Mouse (Mus musculus) megakaryocyte, embryonic 14.5 days (primary cell): ENCODE measurements around the gene Sri. TPM values are rescaled to one million over a fixed set of nuclear protein-coding genes. Genes with fewer than 3 reads are reported as not detected.
"Not testable (repeated sequence)": the region's sequence is repeated elsewhere in the genome, so short reads cannot be mapped to it uniquely, and the experiment has no call there.

Source experiments
- H3K27me3 ChIP-seq: replicated peaks from 2 replicates; pipeline ENCODE3; 2012; ENCODE audit warnings: inconsistent platforms
- H3K36me3 ChIP-seq: replicated peaks from 2 replicates; pipeline ENCODE3; 2012; ENCODE audit warnings: low read length, inconsistent platforms, mixed read lengths
- H3K4me1 ChIP-seq: 2 replicates; pipeline ENCODE4 v1.6.1; 2012; ENCODE audit warnings: inconsistent platforms
- H3K4me3 ChIP-seq: replicated peaks from 2 replicates; pipeline ENCODE3; 2012; ENCODE audit warnings: moderate library complexity, mild to moderate bottlenecking, inconsistent platforms
- H3K9me3 ChIP-seq: 2 replicates; pipeline ENCODE4 v1.6.1; 2012; ENCODE audit warnings: inconsistent platforms
- FLI1 ChIP-seq: IDR thresholded peaks from 2 replicates; pipeline ENCODE4 v1.6.1; 2012; ENCODE audit warnings: low read length, inconsistent platforms, mixed read lengths
- GATA1 ChIP-seq: IDR thresholded peaks from 3 replicates; pipeline ENCODE4 v1.6.1; 2012; ENCODE audit warnings: mixed read lengths, low read length, inconsistent platforms, borderline replicate concordance
- polyA plus RNA-seq: library from polyadenylated mRNA; stranded (reverse); fragments of >175 nt; gene quantifications from 2 replicates; pipeline ENCODE4 v1.2.3, GENCODE M21; 2012; ENCODE audit warnings: low replicate concordance; ENCODE audit not compliant: insufficient read depth

The Sri gene
- 64.1 and 457 TPM in 2 replicates for polyA plus RNA-seq

DNA sequence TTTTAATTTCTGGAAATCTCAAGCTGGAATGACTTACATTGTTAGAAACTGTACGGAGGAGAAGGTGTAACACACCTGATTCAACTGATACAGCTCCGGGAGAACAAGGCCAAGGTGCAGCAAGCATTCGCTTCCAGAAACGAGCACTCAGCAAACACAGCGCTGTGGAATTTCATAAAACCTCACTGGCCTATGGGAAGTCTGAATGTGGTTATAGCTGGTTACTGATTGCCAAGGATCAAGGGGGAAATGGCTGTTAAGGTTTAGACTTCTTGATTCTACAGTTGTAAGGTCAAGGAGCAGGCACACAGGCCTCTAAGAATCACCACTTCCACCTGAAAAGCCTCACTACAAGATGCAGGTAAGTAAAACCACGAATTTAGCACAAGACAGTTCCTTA is at the start of gene Sri:
Sri (plus strand) TSS at position 224 of the 400 bp plus-strand sequence.
- no peak for TF ChIP-seq FLI1
- no peak for TF ChIP-seq GATA1
- Histone ChIP-seq H3K4me3 (no peak within 1 kb of the TSS), H3K36me3 (no peaks in the 10 kb centered on the region), H3K4me1 (peaks cover 4% of the 10 kb centered on the region), H3K27me3 (no peaks in the 10 kb centered on the region), H3K9me3 (no peaks in the 10 kb centered on the region)

GRCm38 (mm10) chr5:7996401-7997044 is 49.4 kb upstream of the Sri start:
- TF ChIP-seq GATA1 (no peak), FLI1 (no peak)
- no peaks in the 10 kb centered on the region for H3K27me3 ChIP-seq
- no peak overlapping the region for H3K4me3 ChIP-seq
- H3K36me3 ChIP-seq = no peaks in the 10 kb centered on the region
- H3K4me1 ChIP-seq = peaks cover 8% of the 10 kb centered on the region; the same call in 1 of the 2 replicates
- H3K9me3 ChIP-seq = no peaks in the 10 kb centered on the region

GRCm38 (mm10) chr5:7997086-7997485 is 48.8 kb upstream of the Sri start:
- Histone ChIP-seq H3K4me1 (peaks cover 8% of the 10 kb centered on the region; the same call in 1 of the 2 replicates), H3K4me3 (no peak overlapping the region), H3K27me3 (no peaks in the 10 kb centered on the region), H3K36me3 (no peaks in the 10 kb centered on the region), H3K9me3 (no peaks in the 10 kb centered on the region)
- TF ChIP-seq GATA1 (no peak), FLI1 (no peak)

DNA sequence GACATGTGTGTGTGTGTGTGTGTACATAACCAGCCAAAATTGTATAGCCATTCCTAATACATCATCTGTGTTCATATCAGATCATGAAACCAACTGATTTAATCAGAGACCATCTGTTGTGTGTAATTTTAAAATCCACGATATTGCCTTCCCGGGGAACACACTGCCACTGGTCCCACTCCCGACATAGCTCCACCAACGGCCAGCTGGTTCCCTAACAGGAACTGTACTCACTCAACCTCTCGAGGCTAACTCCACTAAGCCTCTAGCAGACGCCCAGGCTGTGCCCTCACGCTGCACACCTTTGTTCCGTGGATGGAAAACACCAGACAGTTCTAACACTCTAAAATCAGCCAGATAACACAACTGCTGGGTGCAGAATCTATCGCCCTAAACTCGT is 45.4 kb upstream of the Sri start:
- no peak for TF ChIP-seq GATA1
- TF ChIP-seq FLI1 = no peak
- Histone ChIP-seq H3K9me3 (no peaks in the 10 kb centered on the region), H3K27me3 (no peaks in the 10 kb centered on the region), H3K36me3 (no peaks in the 10 kb centered on the region), H3K4me3 (no peak overlapping the region), H3K4me1 (peaks cover 2% of the 10 kb centered on the region; the same call in 1 of the 2 replicates)

- Histone ChIP-seq H3K27me3 (no peaks in the 10 kb centered on the region), H3K36me3 (no peaks in the 10 kb centered on the region), H3K4me1 (no peaks in the 10 kb centered on the region), H3K4me3 (no peak overlapping the region), H3K9me3 (no peaks in the 10 kb centered on the region)
- TF ChIP-seq GATA1 (no peak), FLI1 (no peak)
Measured at GRCm38 (mm10) chr5:8002827-8003226, 43.1 kb upstream of the Sri start.

- no peaks in the 10 kb centered on the region for H3K36me3 ChIP-seq
- no peaks in the 10 kb centered on the region for H3K27me3 ChIP-seq
- H3K4me3 ChIP-seq = no peak overlapping the region
- TF ChIP-seq FLI1 (no peak), GATA1 (no peak)
- peaks cover 10% of the 10 kb centered on the region for H3K9me3 ChIP-seq
- no peaks in the 10 kb centered on the region for H3K4me1 ChIP-seq
Measured at GRCm38 (mm10) chr5:8013276-8013675, 32.6 kb upstream of the Sri start.

DNA sequence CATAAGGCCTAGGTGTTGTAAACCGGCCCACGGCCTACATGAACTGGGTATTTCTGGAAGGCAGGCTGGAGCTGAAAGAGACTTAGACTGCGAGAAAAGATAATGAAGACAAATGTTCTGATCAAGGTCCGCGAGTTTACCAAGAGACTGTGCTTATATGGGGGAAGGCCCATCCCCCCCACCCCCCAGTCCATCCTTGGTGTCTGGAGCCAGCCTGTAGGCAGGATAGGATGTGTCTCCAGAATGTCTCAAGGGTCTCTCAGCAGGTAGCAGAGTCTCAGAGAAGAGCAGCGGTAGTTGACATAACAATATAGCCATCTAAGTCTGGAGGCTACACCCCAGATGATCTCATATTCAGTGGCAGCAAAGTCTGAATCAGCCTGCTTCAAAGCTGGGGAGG is 11.3 kb upstream of the Sri start:
- H3K4me1 ChIP-seq, H3K4me3 ChIP-seq, H3K36me3 ChIP-seq, H3K27me3 ChIP-seq, H3K9me3 ChIP-seq: not testable (repeated sequence)

GRCm38 (mm10) chr5:8053827-8054226 is 7.9 kb downstream of the Sri start:
- Histone ChIP-seq H3K4me1 (peaks cover 41% of the 10 kb centered on the region), H3K4me3 (no peak overlapping the region), H3K36me3 (peaks cover 14% of the 10 kb centered on the region), H3K27me3 (no peaks in the 10 kb centered on the region), H3K9me3 (no peaks in the 10 kb centered on the region)
- TF ChIP-seq FLI1 (no peak), GATA1 (no peak)

DNA sequence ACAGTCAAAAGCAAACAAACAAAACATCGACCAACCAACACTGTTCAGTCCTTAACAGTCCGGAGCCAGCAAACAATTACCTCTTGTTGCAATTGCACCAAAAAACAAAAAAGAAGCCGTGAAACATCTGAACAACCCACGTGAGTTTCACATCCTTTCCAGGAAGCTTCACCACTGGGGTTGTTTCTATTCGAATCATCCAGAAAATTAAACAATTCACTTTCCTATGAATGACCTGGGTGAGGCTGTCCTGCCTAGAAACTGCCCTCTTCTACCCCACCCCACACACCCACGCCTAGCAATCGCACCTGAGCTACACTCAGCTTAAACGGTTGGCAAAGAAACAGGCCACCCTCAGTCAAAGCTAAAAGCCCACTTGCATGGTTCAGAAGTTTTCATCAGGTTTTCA is 9.8 kb downstream of the Sri start:
- no peaks in the 10 kb centered on the region for H3K27me3 ChIP-seq
- H3K36me3 ChIP-seq = peaks cover 32% of the 10 kb centered on the region
- peak overlapping the region; percentile 96 for H3K4me3 ChIP-seq
- H3K4me1 ChIP-seq = peaks cover 48% of the 10 kb centered on the region
- TF ChIP-seq GATA1 (no peak), FLI1 (no peak)
- no peaks in the 10 kb centered on the region for H3K9me3 ChIP-seq

GRCm38 (mm10) chr5:8056141-8057017 is 10.5 kb downstream of the Sri start:
- Histone ChIP-seq H3K27me3 (no peaks in the 10 kb centered on the region), H3K9me3 (no peaks in the 10 kb centered on the region), H3K36me3 (peaks cover 38% of the 10 kb centered on the region), H3K4me3 (peak overlapping the region; percentile 96), H3K4me1 (peaks cover 48% of the 10 kb centered on the region)
- no peak for TF ChIP-seq GATA1
- TF ChIP-seq FLI1 = no peak
